Mouse (Mus musculus) G1E (cell line): Measurements from ENCODE around the gene 1700029I15Rik.

ENCODE experiments used
- CTCF ChIP-seq: IDR thresholded peaks from 2 replicates; pipeline ENCODE4 v1.5.1; 2012; ENCODE audit warnings: low read depth, low read length, inconsistent platforms, mixed read lengths
- GATA1 ChIP-seq: IDR thresholded peaks from 2 replicates; pipeline ENCODE4 v1.6.1; 2012; ENCODE audit warnings: borderline replicate concordance, low read length, inconsistent platforms, mixed read lengths
- POLR2AphosphoS5 ChIP-seq: IDR thresholded peaks from 2 replicates; pipeline ENCODE4 v1.6.1; 2012; ENCODE audit warnings: low read depth, low read length, inconsistent platforms; ENCODE audit not compliant: insufficient replicate concordance

- TF ChIP-seq CTCF (no peak), GATA1 (no peak), POLR2AphosphoS5 (no peak)
Observed at GRCm38 (mm10) chr2:92423156-92423555, 40.8 kb downstream of the 1700029I15Rik start.
